Mouse (Mus musculus): ENCODE measurements at regions not wholly inside any gene's neighbourhood (a gene's known extent, or its start where the extent isn't known, plus 50 kb on each side); places are given as distances from the start of the nearest gene placed in this dataset.

- DNase-seq: no peak
Measured at GRCm38 (mm10) chr16:86772586-86772985, 581.4 kb upstream of the N6amt1 start.

GRCm38 (mm10) chr16:86768912-86769311 lies 585.1 kb upstream of the N6amt1 start:
- no peak for DNase-seq

- DNase-seq: no peak
Measured at GRCm38 (mm10) chr16:86768355-86768754, 585.6 kb upstream of the N6amt1 start.

- DNase-seq: no peak
Measured at GRCm38 (mm10) chr16:86765974-86766373, 588.0 kb upstream of the N6amt1 start.

GRCm38 (mm10) chr16:86741236-86741635 lies 612.7 kb upstream of the N6amt1 start:
- DNase-seq: no peak

- DNase-seq: no peak
Measured at GRCm38 (mm10) chr16:86718982-86719771, 634.8 kb upstream of the N6amt1 start.

- no peak for DNase-seq
Measured at GRCm38 (mm10) chr16:86718353-86718752, 635.6 kb upstream of the N6amt1 start.

GRCm38 (mm10) chr16:86701700-86702099 lies 652.3 kb upstream of the N6amt1 start:
- no peak for DNase-seq

- no peak for DNase-seq
Measured at GRCm38 (mm10) chr16:86694497-86694896, 659.5 kb upstream of the N6amt1 start.

- no peak for DNase-seq
Measured at GRCm38 (mm10) chr16:86659154-86659553, 694.8 kb upstream of the N6amt1 start.

- no peak for DNase-seq
Measured at GRCm38 (mm10) chr16:86647316-86647715, 706.7 kb upstream of the N6amt1 start.

- no peak for DNase-seq
Measured at GRCm38 (mm10) chr16:86646753-86647152, 707.2 kb upstream of the N6amt1 start.

GRCm38 (mm10) chr16:86645436-86645835 lies 708.5 kb upstream of the N6amt1 start:
- no peak for DNase-seq

GRCm38 (mm10) chr16:86644912-86645312 lies 709.1 kb upstream of the N6amt1 start:
- no peak for DNase-seq

GRCm38 (mm10) chr16:86604166-86604565 lies 702.5 kb upstream of the Adamts5 start:
- no peak for DNase-seq

- no peak for DNase-seq
Measured at GRCm38 (mm10) chr16:86594992-86595391, 693.4 kb upstream of the Adamts5 start.

- no peak for DNase-seq
Measured at GRCm38 (mm10) chr16:86586044-86586443, 684.4 kb upstream of the Adamts5 start.

- no peak for DNase-seq
Measured at GRCm38 (mm10) chr16:86578281-86578680, 676.7 kb upstream of the Adamts5 start.

- DNase-seq: no peak
Measured at GRCm38 (mm10) chr16:86547465-86548043, 645.9 kb upstream of the Adamts5 start.

GRCm38 (mm10) chr16:86546905-86547304 lies 645.3 kb upstream of the Adamts5 start:
- no peak for DNase-seq

- DNase-seq: no peak
Measured at GRCm38 (mm10) chr16:86544121-86544520, 642.5 kb upstream of the Adamts5 start.

- DNase-seq: no peak
Measured at GRCm38 (mm10) chr16:86536479-86536878, 634.9 kb upstream of the Adamts5 start.

GRCm38 (mm10) chr16:86524135-86524534 lies 622.5 kb upstream of the Adamts5 start:
- DNase-seq: no peak

GRCm38 (mm10) chr16:86516935-86517334 lies 615.3 kb upstream of the Adamts5 start:
- no peak for DNase-seq

- DNase-seq: no peak
Measured at GRCm38 (mm10) chr16:86516144-86516543, 614.5 kb upstream of the Adamts5 start.
